Comparison of ENCODE assay signal across 23 mouse cellular contexts in the genomic region with DNA sequence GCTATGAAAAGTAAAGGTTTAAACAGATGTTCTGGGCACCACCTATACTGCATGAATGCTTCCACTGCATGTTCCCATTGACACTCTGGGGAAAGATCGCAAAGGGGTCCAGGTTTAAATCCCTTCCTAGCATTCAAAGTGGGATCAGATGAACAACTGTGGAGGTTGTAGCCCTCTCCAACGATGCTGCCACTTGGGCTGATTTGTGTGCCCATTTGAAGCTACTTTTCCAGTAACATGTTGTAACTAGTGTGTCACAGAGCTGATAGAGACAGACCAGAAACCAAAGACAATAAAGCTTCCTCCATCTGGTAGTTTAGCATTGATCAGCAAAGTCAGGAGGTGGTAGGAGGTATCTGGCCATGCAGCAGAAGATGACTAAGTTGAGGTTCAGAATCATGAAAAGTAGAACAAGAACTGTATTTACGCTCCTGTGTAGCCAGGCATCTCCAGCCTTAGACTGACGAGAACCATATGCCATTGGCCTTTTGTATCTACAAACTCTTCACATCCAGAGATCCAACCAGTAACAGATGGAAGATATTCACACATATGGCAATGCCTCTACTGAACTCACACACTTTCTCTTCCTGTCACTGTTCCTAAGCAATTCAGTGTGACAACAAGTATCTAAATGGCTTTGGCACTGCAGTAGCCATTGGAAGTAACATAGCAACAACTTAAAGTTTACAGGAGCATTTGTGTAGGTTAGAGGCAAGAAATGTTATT.
DNase-seq lines count a peak whose midpoint lies in the region; ATAC-seq and TF ChIP-seq lines count a peak whose summit lies in the region.
"Had no signal": no experiment of that assay in that cellular context is flagged by ENCODE, and none has a peak within 500 bp of the region (broad histone marks: within the 10 kb centered on the region; RNA-seq: fewer than 3 reads in every experiment).

No protein-coding gene starts in this region.

- TF ChIP-seq CTCF in kidney, postnatal 0 days (IDR thresholded peaks at IDR 0.05; ENCODE audit: low read depth) = no peak
- no peak for TF ChIP-seq CTCF in lung, postnatal 0 days (IDR thresholded peaks at IDR 0.05)

- H3K27me3 ChIP-seq in forebrain, embryonic 16.5 days (replicated peaks; ENCODE audit: control insufficient read depth, insufficient read depth, low read length) = no peaks in the 10 kb centered on the region
- no peaks in the 10 kb centered on the region for H3K27me3 ChIP-seq in forebrain, embryonic 14.5 days (replicated peaks; ENCODE audit: control insufficient read depth, insufficient read depth, low read length)
- H3K27me3 ChIP-seq in kidney, postnatal 0 days (ENCODE audit: insufficient read depth, low read length) = no peaks in the 10 kb centered on the region
- no peaks in the 10 kb centered on the region for H3K27me3 ChIP-seq in lung, postnatal 0 days (replicated peaks; ENCODE audit: insufficient read depth, low read length)
- H3K27me3 ChIP-seq in limb, embryonic 10.5 days (ENCODE audit: low read depth, poor library complexity, severe bottlenecking) = no peaks in the 10 kb centered on the region
- H3K27me3 ChIP-seq: forebrain, embryonic 13.5 days; hindbrain, embryonic 12.5 days; stomach, embryonic 15.5 days had no signal

- H3K4me1 ChIP-seq in forebrain, embryonic 16.5 days (replicated peaks; ENCODE audit: control insufficient read depth, insufficient read depth, low read length) = no peaks in the 10 kb centered on the region
- H3K4me1 ChIP-seq in forebrain, embryonic 14.5 days (ENCODE audit: control insufficient read depth, insufficient read depth, low read length) = no peaks in the 10 kb centered on the region
- H3K4me1 ChIP-seq in kidney, postnatal 0 days (replicated peaks; ENCODE audit: insufficient read depth, low read length) = peaks cover 12% of the 10 kb centered on the region; the same call in 1 of the 2 replicates
- peaks cover 16% of the 10 kb centered on the region for H3K4me1 ChIP-seq in lung, postnatal 0 days (ENCODE audit: insufficient read depth, low read depth, low read length)
- peaks cover 56% of the 10 kb centered on the region for H3K4me1 ChIP-seq in limb, embryonic 10.5 days
- H3K4me1 ChIP-seq: forebrain, embryonic 13.5 days had no signal

- H3K9ac ChIP-seq in forebrain, embryonic 16.5 days (replicated peaks; ENCODE audit: low read depth, low read length) = no peak overlapping the region
- no peak overlapping the region for H3K9ac ChIP-seq in forebrain, embryonic 14.5 days (ENCODE audit: low read length)
- H3K9ac ChIP-seq in kidney, postnatal 0 days (ENCODE audit: low read depth, low read length) = no peak overlapping the region
- H3K9ac ChIP-seq in lung, postnatal 0 days (replicated peaks; ENCODE audit: low read depth) = no peak overlapping the region
- H3K9ac ChIP-seq: forebrain, embryonic 13.5 days; hindbrain, embryonic 12.5 days; stomach, embryonic 15.5 days had no signal

- H3K4me3 ChIP-seq in forebrain, embryonic 16.5 days (replicated peaks; ENCODE audit: low read length) = no peak overlapping the region
- no peak overlapping the region for H3K4me3 ChIP-seq in forebrain, embryonic 14.5 days (ENCODE audit: low read depth, low read length)
- H3K4me3 ChIP-seq in kidney, postnatal 0 days (replicated peaks; ENCODE audit: low read depth, low read length) = no peak overlapping the region
- H3K4me3 ChIP-seq in lung, postnatal 0 days (ENCODE audit: low read depth, low read length) = no peak overlapping the region
- H3K4me3 ChIP-seq in limb, embryonic 10.5 days = no peak overlapping the region
- H3K4me3 ChIP-seq: forebrain, embryonic 13.5 days; heart, adult 2 months; hindbrain, embryonic 12.5 days; stomach, embryonic 15.5 days had no signal

- H3K9me3 ChIP-seq in forebrain, embryonic 16.5 days (ENCODE audit: control insufficient read depth, low read length) = no peaks in the 10 kb centered on the region
- no peaks in the 10 kb centered on the region for H3K9me3 ChIP-seq in forebrain, embryonic 14.5 days (replicated peaks; ENCODE audit: control insufficient read depth, low read length)
- no peaks in the 10 kb centered on the region for H3K9me3 ChIP-seq in kidney, postnatal 0 days (replicated peaks; ENCODE audit: low read length)
- H3K9me3 ChIP-seq in lung, postnatal 0 days (ENCODE audit: low read length) = no peaks in the 10 kb centered on the region
- no peaks in the 10 kb centered on the region for H3K9me3 ChIP-seq in limb, embryonic 10.5 days (replicated peaks)
- H3K9me3 ChIP-seq: forebrain, embryonic 13.5 days; hindbrain, embryonic 12.5 days; stomach, embryonic 15.5 days had no signal

- peak; percentile 66; the same call in 1 of the 2 replicates for ATAC-seq in forebrain, embryonic 16.5 days
- ATAC-seq in forebrain, embryonic 14.5 days = no peak
- ATAC-seq in kidney, postnatal 0 days (replicated peaks; ENCODE audit: low FRiP score, low read depth) = no peak
- no peak; the same call in 1 of the 2 replicates for ATAC-seq in lung, postnatal 0 days
- ATAC-seq: activated CD4-positive, CD25-positive, alpha-beta regulatory T cell, adult 4 months; forebrain, embryonic 13.5 days had no signal

- DNase-seq in forebrain, embryonic 14.5 days (ENCODE audit: low spot score) = no peak
- peak; percentile 47 for DNase-seq in kidney, postnatal 0 days (ENCODE audit: low spot score)
- no peak for DNase-seq in kidney, postnatal 10 days
- peak; percentile 40 for DNase-seq in lung, postnatal 0 days (ENCODE audit: low spot score)
- DNase-seq in lung, postnatal 36 days = no peak
- peak; percentile 27 for DNase-seq in limb, embryonic 10.5 days (ENCODE audit: low spot score)
- DNase-seq in gastrocnemius, postnatal 4 days (ENCODE audit: low spot score in 2 of 2) = no peak
- DNase-seq: adrenal gland, postnatal 10 days; cerebellum, adult 18-20 months; cerebellum, postnatal 36 days; gastrocnemius, postnatal 10 days; heart, adult 2 months; kidney, adult 18-20 months; kidney, postnatal 14 days; lung, adult 18-20 months; midbrain, embryonic 14.5 days had no signal

- H3K4me2 ChIP-seq in forebrain, embryonic 16.5 days (ENCODE audit: low read length) = no peak overlapping the region
- H3K4me2 ChIP-seq in forebrain, embryonic 14.5 days (ENCODE audit: low read length) = no peak overlapping the region
- H3K4me2 ChIP-seq in kidney, postnatal 0 days (ENCODE audit: low read length) = no peak overlapping the region
- H3K4me2 ChIP-seq in lung, postnatal 0 days (replicated peaks; ENCODE audit: low read depth, low read length) = no peak overlapping the region
- H3K4me2 ChIP-seq: forebrain, embryonic 13.5 days; hindbrain, embryonic 12.5 days; liver, embryonic 11.5 days; stomach, embryonic 15.5 days had no signal

- TF ChIP-seq EP300 in lung, postnatal 0 days (IDR thresholded peaks at IDR 0.05) = no peak

- no peak overlapping the region for H3K27ac ChIP-seq in forebrain, embryonic 16.5 days (ENCODE audit: low read length)
- no peak overlapping the region for H3K27ac ChIP-seq in forebrain, embryonic 14.5 days (ENCODE audit: low read depth, low read length)
- H3K27ac ChIP-seq in kidney, postnatal 0 days = no peak overlapping the region
- H3K27ac ChIP-seq in lung, postnatal 0 days (ENCODE audit: low read length) = no peak overlapping the region
- peak overlapping the region; percentile 56 for H3K27ac ChIP-seq in limb, embryonic 10.5 days
- H3K27ac ChIP-seq: forebrain, embryonic 13.5 days; heart, adult 2 months; hindbrain, embryonic 12.5 days; stomach, embryonic 15.5 days had no signal

- 82% methylated on average over 4 of the region's 4 CpGs for WGBS in forebrain, embryonic 16.5 days
- WGBS in forebrain, embryonic 14.5 days = 86% methylated on average over 4 of the region's 4 CpGs
- 73% methylated on average over 4 of the region's 4 CpGs for WGBS in kidney, postnatal 0 days
- WGBS in lung, postnatal 0 days = 78% methylated on average over 4 of the region's 4 CpGs
- WGBS in limb, embryonic 10.5 days = 67% methylated on average over 4 of the region's 4 CpGs

- H3K36me3 ChIP-seq in forebrain, embryonic 16.5 days (ENCODE audit: control insufficient read depth, insufficient read depth) = no peaks in the 10 kb centered on the region
- no peaks in the 10 kb centered on the region for H3K36me3 ChIP-seq in forebrain, embryonic 14.5 days (ENCODE audit: control insufficient read depth, insufficient read depth, low read length)
- H3K36me3 ChIP-seq in kidney, postnatal 0 days (ENCODE audit: insufficient read depth, low read length) = no peaks in the 10 kb centered on the region
- no peaks in the 10 kb centered on the region for H3K36me3 ChIP-seq in lung, postnatal 0 days (ENCODE audit: insufficient read depth, low read length)
- 0 out of 2 replicates have a peak, but pooled peaks cover 2% of the 10 kb centered on the region for H3K36me3 ChIP-seq in limb, embryonic 10.5 days
- H3K36me3 ChIP-seq: G1E; hindbrain, embryonic 12.5 days; stomach, embryonic 15.5 days had no signal

Comparison
In these comparisons a context has a peak if more than half of its experiments do, and no peak if none do; other contexts are left out.
1. DNase-seq: peak in kidney, postnatal 0 days (single experiment), lung, postnatal 0 days (single experiment) and limb, embryonic 10.5 days (single experiment); none in forebrain, embryonic 14.5 days (single experiment), kidney, postnatal 10 days (single experiment), lung, postnatal 36 days (single experiment) and gastrocnemius, postnatal 4 days (0 of 2).